Mouse (Mus musculus) layer of hippocampus, adult 9-10 months (tissue): Measurements from ENCODE around the gene Mfsd2b.

Experiments used
- DNase-seq: peaks from one replicate; pipeline ENCODE4 v3.0.0; 2022; ENCODE audit warnings: low spot score

The Mfsd2b gene

DNA sequence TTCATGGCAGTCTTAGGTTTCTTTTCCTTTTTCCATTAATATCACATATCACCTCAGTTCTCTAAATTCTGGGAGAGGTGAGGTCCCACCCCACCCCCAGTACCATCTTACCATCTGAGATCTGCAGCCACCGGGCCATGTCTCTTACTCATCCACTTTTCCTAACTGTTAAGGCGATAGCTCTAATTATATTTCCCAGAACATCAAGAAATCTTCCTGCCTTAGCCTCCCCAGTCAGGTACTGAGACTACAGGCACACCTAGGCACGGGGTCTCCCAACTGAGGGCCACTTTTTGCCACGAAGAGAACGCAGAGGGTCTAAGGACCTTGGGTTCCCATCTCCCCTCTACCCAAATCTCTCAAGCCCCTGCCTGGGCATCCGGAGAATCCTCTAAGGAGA, 628 bp downstream of the Mfsd2b start:
- no peak for DNase-seq

DNA sequence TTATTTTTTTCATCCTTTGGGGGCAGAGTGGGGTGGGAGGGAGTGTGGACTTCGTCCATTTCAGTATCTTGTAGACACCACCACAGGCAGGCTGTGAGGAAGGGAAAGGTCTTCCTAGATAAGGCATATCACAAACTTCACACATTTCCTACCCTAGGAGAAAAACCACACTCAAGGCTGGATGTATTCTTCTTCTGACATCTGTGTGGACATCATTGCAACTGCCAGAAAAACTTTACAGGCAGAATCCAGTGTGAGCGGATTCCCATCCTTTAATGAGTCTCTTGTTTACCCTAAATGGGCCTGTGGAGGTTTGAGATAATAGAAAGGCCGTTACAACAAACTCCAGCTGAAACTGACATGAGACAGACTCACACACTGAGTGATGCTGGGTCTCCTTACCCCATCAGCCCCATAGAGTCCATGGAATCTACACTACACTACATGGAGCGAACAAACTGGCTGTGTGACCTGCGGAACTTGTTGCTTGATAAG, 1.1 kb downstream of the Mfsd2b start:
- DNase-seq, result no peak

DNA sequence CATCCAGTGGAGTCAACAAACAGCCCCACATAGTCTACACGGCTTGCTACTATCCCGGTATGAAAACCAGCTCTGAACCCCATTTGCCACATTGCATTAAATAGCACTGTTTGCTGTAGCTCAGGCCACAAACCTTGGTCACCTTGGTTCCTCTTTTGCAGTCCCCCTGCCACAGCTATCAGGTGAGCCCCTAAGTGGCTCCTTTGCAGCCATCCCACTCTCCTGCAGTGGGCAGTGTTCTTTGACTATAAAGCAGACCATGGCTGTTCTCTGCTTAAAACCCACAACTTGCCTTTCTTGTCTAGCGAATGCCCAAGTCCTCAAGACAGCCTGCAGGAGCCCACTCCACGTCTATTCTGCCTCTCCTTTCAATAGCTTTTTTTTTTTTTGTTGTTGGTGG, 1.9 kb downstream of the Mfsd2b start:
- no peak for DNase-seq

DNA sequence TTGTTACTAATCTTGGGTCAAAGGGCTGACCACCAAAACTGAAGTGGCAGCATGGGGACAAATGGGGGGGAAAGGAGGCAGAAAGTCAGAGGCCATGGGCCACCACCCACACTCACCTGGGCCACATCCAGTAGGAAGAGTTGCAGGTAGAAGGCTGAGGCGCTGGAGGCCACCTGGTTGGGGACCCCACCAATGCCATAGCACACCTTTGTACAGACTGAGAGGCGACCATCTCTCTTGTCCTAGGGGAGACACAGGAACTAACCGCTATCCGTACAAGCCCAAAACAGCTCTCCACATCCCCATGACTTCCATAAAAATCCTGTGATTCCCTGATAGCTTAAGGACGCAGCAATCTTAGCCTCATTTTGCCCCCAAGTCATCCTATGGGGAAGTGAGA, 2.9 kb downstream of the Mfsd2b start:
- no peak for DNase-seq

DNA sequence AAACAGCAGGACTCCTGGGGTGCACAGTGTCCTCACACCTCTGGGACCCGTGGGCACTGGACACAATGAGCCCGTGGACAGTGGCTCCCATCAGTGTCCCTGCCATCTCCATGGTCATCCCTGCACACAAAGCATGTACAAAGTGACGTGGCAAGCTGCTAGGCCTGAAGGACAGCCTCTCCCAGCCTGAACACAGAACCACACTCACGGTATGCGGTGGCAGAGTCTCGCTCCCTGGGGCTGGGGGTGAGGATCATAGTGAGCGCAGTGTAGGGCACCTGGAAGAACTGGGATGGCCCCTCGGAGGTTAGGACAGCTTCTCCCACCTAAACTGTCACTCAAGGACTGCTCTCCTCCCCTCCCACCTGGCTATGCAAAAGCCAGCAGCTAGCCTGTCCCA, 5.2 kb downstream of the Mfsd2b start:
- no peak for DNase-seq

DNA sequence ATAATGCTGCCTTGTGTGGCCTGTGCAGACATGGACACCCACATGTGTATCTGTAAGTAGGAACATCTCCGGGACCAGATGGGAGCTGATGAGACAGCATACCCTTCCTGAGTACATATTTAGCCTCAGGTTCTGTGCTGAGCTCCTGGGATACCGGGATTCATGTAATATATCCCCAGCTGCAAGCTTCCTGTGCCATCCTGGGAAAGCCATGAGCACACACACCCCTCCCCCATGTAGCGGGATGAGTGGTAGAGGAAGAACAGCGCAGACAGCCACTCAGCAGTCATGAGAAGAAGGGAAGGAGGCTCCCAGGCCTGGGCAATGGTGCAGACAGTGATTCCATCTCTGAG, 9.8 kb downstream of the Mfsd2b start:
- DNase-seq, result no peak

DNA sequence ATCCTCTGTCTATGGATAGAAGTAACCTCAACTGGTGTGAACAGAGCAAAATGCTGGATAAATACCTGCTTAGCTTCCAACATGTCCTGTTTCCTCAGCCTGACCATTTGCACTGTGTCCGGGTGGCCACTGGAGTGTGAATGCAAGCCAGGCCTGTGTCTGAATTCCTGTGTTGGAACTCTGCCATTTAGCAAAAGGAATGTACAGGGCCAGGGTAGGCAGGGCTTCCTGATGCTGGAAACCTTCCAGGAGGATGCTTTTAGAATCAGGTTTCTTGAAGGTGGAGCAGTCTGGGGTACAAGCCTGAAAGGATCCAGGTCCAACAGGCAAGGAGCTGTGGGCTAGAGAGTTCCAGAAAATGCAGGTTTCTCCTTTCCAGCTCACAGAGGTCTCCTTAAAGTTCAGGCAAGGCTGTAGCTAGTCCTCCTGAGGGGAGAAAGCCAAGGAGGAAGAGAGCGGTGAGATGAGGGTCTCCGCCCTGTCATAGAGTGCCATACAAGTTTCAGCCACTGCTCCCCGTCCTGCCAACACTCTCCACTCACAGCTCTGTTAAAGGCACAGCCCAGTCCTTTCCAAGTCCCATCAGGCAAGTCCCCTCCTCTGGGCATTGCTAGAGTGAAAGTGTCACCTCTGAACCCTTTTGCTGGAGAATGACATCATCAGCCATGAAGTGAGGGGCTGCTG, 10.4 kb downstream of the Mfsd2b start:
- no peak for DNase-seq

DNA sequence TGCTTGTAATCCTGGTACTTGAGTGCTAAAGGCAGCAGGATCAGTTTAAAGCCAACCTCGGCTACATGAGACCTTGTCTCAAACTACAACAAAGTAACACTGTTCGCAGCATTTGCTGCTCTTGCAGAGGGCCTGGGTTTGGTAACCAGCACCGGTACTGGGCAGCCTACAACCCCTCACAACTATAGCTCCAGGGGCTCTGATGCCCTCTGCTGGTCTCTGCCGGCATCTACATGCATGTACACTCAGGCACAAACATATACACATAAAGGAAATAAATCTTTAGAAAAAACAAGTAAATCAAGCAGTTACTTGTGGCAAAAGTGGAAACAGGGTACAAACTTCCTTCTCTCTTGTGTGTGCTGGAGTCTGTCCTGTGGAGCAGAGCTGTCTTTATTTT, 11.5 kb downstream of the Mfsd2b start:
- no peak for DNase-seq

DNA sequence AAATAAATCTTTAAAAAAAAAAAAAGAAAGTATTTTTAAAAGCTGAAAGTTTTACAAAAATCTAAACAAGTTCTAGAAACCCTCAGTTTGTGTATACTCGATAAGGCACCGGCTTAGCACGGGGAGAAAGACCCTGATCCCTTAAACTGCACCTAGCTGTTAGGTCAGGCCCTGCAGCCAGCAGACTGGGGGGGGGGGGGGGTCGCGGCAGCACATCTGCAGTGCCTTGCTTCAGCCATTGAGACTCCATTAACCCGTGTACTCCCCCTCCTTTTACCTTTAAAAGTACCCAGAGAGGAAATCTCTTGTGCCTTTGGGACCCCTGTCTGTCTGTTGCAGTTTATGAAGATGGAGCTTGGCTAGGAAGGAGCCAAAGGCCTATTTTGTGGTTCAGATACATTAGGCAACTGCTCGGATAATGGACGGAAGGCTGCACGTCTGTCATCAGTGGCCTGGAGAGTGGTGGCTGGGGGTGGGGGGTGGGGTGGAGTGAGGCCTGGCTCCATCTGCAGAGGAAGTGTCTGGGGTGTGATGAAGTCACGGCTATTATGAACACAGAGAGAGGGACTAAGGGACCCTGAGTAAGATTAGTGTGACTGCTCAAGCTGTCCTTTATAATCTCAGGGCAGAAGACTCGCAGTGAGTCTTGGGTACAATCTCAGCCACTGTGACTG, 14.8 kb downstream of the Mfsd2b start:
- no peak for DNase-seq

DNA sequence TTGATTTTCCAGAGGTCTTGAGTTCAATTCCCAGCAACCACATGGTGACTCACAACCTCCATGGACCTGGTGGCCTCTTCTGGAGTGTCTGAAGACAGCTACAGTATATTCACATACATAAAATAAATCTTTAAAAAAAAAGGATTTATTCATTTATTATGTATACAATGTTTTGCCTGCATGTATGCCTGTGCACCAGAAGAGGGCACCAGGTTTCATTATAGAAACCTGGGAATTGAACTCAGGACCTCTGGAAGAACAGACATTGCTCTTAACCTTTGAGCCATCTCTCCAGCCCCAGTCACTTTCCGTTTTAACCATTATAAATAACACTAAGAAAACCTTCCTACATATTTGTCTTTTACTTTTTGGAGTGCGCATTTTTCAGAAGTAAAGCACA, 17.3 kb downstream of the Mfsd2b start:
- no peak for DNase-seq

DNA sequence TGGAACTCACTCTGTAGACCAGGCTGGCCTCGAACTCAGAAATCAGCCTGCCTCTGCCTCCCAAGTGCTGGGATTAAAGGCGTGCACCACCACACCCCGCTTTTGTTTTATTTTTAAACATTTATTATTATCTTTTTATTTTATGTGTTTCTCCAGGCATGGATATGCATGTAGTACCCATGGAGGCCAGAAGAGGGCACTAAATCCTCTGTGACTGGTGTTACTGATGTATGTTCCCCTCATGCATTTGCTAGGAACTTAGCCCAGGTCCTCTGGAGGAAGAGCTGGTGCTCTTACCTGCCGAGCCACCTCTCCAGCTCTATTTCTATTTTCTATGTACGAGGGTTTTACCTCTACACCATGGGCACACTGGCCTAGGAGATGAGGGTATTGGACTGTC, 18.0 kb downstream of the Mfsd2b start:
- no peak for DNase-seq

DNA sequence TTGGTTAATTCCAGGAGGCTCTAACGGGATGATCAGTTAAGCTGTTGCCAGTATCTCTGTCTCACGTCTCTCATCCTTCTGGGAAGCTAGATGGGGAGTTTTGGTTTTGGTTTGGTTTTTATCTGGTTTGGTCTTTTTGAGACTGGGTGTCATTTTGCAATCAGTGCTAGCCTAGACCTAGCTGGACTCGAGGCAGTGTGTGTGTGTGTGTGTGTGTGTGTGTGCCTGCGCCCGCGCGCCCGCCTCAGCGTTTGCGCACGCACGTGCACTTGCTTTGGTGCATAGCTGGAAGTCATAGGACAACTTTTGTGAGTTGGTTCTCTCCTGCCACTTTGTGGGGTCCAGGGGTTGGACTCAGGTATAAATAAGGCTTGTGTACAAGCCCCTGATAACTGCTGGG, 30.4 kb downstream of the Mfsd2b start:
- DNase-seq, result no peak

DNA sequence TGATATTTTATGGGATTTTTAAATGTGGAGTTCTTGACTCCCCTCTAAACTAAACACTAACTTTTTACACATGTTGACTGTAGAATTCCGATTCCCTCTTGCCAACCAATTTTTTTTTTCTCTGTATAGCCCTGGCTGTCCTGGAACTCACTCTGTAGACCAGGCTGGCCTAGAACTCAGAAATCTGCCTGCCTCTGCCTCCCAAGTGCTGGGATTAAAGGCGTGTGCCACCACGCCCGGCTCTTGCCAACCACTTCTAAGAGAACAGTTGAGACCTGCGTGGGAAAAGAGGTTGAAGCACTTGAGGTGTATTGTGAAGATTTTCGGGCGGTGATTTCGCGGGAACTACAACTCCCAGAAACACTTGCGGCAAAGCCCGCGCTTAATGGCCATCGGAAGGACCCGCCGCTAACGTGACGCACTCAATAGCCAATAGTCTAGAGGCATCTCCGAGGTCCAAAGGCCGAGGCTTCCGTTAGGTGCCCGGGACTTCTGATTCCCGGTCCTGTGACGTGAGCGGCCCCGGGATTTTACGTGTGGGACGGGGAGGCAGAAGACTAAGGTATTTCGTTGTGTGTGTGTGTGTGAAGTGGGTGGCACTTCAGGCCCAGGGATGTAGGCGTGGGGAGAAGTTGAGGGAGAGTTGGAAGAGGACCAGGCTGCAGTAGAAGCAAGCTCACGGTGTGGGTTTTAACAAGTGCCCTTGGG, 31.1 kb downstream of the Mfsd2b start, which contains the start of gene Wdcp:
Gene Wdcp (plus strand): TSS at position 414 of the 708 bp plus-strand sequence.
- DNase-seq, result peak; percentile 84

DNA sequence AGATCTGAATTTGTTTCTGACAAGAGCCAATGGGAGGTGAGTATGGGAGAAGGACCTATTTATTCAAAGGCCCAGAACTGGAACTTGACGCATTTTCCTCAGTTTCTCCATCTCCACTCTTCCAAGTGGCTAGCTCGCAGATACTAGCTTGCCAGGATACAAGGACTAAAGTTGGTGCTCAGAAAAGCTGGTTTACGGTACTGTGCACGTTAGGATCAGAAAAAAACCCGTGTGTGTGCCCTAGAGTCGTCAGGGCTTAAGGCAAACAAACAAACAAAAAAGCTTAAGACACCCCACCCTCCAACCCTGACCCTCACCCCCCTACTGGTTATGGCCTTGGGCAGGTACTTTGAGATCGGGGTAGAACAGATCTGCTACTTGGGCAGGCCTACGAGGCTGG, 31.7 kb downstream of the Mfsd2b start:
- DNase-seq, result no peak

DNA sequence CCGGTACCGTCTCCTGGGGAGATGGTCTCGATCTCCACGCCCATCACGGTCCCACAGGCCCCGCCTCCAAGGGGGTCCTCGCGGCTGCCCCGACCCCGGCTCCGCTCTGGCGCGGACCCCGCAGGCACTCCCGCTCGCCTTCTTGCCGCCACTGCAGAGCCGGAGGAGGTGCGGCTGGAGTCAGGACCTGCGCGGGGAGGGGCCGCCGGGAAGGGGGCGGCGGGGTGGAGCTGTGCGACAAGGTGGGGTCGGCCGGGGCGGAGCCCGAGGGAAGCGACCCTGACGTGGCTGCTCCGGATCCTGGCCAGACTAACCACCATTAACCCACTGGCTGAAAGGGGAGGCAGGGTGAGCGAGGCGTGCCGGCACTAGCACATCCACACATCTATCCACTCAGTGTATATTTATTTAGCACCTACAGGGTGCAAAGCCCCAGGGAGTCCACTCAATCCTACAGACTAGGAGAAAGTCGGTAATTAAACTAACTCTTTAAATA, 32.7 kb downstream of the Mfsd2b start, which contains the start of gene Fkbp1b:
Gene Fkbp1b (minus strand): TSS at position 200 of the 496 bp plus-strand sequence.
- DNase-seq, result no peak

DNA sequence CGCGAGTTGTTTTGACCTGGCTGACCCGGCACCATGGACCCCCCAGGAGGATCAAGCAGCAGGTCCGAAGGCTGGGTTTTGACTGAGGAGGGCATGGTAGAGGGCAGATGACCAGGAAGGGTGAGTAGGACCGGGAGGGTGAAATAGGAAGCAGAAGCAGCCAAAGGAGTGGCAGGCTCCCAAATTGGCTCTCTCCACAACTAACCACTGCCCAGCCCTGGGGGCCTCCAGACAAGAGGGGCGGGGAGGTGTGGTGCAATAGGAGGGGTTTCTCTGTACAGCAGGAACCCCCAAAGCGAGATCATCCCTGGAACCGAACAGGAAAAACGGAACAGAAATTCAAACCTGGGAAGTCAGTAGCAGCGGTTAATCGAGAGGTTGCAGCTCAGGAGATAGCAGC, 33.4 kb downstream of the Mfsd2b start:
- DNase-seq, result no peak

DNA sequence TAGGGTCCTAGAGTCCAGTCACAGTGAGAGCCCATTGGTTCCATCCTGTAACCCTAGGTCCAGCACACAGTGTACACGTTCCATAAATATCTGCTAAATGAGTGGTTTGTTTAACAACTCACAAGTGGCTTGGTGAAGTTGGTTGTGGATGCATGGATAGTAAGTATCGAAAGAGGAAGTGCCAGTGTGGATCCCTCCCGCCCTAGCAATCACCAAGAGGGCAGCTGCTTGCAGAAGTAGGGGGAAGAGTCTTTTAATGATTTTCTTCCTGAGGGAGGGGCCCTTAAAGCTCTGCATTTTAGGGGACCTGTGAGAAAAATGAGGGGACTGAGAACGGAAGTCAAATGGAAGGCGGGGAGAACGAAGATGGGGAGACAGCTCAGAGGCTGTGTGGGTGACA, 34.1 kb downstream of the Mfsd2b start:
- no peak for DNase-seq

DNA sequence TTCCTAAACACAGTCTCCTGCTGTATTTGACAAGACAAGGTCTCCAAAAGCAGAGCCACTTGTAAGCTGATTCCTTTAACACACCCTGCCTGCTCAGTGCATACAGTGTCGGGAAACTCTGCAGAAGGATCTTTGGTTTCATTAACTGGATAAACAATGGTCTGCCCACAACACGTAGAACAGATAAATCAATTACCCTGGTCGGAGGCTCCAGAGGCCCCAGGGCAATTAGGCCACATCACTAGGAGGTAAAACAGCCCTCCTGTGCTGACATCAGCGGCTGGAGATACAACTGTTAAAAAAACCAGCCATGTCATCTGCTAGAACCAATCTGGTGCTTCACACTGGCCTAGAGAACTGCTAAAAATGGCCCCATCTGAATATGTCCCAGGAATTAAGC, 37.2 kb downstream of the Mfsd2b start:
- DNase-seq, result no peak

DNA sequence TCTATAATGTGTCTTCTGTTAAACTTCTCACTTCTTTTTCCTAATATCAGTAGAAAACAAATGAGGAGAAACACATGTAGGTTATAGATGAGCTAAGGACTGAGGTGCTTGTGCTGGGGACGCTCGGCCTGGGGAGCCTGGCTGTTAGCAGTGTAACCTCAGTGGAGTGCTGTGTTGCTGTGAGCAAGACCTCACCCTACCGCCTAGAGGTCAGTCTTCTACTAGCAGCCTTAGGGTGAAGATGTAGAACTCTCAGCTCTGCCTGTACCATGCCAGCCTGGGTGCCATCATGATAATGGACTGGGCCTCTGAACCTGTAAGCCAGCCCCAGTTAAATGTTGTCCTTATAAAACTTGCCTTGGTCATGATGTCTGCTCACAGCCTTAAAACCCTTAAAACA, 46.9 kb downstream of the Mfsd2b start:
- DNase-seq, result no peak

DNA sequence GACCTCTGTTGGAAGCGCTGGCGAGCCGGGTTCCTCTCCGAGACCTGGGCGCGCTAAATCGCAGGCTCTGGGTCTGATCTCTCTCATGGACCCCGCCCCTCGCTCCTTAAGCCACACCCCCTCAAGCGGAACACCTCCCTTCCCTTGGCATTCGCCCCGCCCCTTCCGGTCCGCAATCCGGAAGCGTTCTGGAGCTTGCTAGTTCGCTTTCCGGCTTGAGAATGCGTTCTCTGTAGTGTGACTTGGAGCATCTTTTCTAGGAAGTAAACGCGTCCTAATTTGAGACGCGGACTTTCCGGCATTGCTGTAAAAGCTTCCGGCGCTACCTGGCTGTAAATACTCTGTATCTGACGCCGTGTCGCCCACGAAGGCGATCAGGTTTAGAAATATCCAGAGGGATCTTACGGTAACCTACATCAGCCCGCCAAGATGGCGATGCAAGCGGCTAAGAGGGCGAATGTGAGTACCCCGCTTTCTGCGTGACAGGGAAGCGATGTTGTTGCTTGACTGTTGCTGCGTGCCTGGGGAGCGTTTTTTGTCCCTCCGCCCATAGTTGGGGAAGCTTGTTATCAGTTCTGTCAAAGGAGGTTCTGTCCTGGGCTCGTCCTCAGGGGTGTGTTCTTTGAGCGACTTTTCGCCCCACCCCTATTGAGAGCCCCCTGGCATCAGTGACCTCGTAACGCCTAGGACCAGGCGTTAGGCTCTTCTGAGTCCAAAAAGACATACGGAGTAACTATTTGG, 56.6 kb downstream of the Mfsd2b start, which contains the start of gene Sf3b6:
Gene Sf3b6 (plus strand): TSS at position 184 of the 741 bp plus-strand sequence.
- DNase-seq, result peak; percentile 93

DNA sequence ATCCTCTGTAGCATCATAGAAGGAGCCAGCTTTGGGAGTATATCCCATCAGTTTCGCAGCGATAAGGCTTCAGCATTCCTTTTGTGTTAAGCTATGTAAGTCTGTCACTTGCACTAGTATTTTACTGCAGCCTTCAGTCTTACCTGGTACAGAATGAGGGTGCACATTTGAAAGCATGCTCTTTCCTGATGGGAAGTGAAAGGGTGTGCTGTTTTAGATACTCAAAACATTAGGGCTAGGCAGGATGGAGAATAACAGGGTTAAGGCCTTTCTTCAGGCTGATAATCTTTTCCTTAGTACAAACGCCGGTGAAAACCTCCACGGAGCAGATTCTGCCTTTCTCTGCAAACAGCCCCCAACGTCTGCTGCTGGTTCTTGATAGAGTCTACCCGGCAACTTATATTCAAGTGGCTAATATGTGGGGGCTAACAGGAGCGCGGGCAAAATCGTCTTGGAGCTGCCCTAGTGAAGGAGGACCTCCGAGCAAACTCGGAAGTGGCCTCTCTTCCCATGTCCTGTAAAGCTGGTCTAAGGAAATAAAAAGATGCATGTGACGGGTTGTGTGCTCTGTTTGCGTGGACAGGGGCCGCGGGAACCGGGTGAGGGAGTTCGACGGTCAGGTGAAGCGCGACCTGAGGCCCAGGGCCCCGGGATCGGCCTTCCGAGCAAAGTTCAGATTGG, 57.3 kb downstream of the Mfsd2b start:
- DNase-seq, result no peak

DNA sequence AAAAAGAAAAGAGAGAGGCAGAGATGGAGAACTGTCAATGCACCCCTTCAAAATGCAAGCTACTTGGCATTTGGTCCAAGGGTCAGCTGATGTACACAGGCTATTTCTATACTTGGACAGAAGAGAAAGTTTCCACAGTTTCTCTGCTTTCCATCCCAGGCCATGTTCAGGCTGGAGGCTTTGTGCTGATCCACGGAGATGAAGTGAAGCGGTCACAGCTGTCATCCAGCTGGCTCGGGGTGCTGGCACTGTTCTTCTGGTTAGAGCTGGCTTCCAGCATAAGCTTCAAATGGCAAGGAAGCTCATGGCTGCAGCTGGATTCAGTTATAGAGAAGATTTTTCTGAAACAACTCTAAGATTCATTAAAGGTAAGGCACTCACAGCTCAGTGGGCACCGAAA, 60.5 kb downstream of the Mfsd2b start:
- DNase-seq, result no peak
